In genomic region chr2:166148672-166149332, GRCm38 (mm10) we compare ENCODE assay signal across 10 mouse cellular contexts. TPM values are rescaled to one million over a fixed set of nuclear protein-coding genes. Genes with fewer than 3 reads are reported as not detected.
DNase-seq lines count a peak whose midpoint lies in the region; ATAC-seq and TF ChIP-seq lines count a peak whose summit lies in the region.
"Had no signal": no experiment of that assay in that cellular context is flagged by ENCODE, and none has a peak within 500 bp of the region (broad histone marks: within the 10 kb centered on the region; RNA-seq: fewer than 3 reads in every experiment).

No protein-coding gene starts in this region.

- no peak for TF ChIP-seq POLR2A in limb, embryonic 14.5 days (IDR thresholded peaks at IDR 0.05; ENCODE audit: borderline replicate concordance, extremely low read depth, insufficient read depth, insufficient read length)

- no peaks in the 10 kb centered on the region for H3K9me3 ChIP-seq in kidney, embryonic 16.5 days (ENCODE audit: low read length)
- H3K9me3 ChIP-seq in embryonic facial prominence, embryonic 15.5 days (replicated peaks): no peaks in the 10 kb centered on the region
- H3K9me3 ChIP-seq in limb, embryonic 14.5 days (ENCODE audit: control insufficient read depth, low read length): no peaks in the 10 kb centered on the region
- H3K9me3 ChIP-seq: liver, embryonic 15.5 days had no signal

- WGBS in kidney, embryonic 16.5 days: 32% methylated on average over 13 of the region's 13 CpGs
- 13% methylated on average over 13 of the region's 13 CpGs for WGBS in embryonic facial prominence, embryonic 15.5 days
- 10% methylated on average over 13 of the region's 13 CpGs for WGBS in limb, embryonic 14.5 days

- H3K36me3 ChIP-seq in kidney, embryonic 16.5 days (ENCODE audit: insufficient read depth, low read length): no peaks in the 10 kb centered on the region
- H3K36me3 ChIP-seq in embryonic facial prominence, embryonic 15.5 days: no peaks in the 10 kb centered on the region
- H3K36me3 ChIP-seq in limb, embryonic 14.5 days (ENCODE audit: control insufficient read depth, insufficient read depth, low read length): peaks cover 6% of the 10 kb centered on the region; the same call in 1 of the 2 replicates
- H3K36me3 ChIP-seq: liver, embryonic 15.5 days had no signal

- peak overlapping the region; percentile 7; the same call in 1 of the 2 replicates for H3K27ac ChIP-seq in kidney, embryonic 16.5 days (ENCODE audit: low read length)
- peak overlapping the region; percentile 82 for H3K27ac ChIP-seq in embryonic facial prominence, embryonic 15.5 days (replicated peaks)
- peak overlapping the region; percentile 82 for H3K27ac ChIP-seq in limb, embryonic 14.5 days (replicated peaks; ENCODE audit: low read depth, low read length)
- H3K27ac ChIP-seq: liver, embryonic 15.5 days had no signal

- no peak for DNase-seq in kidney, adult 11 months
- peak; percentile 80 for DNase-seq in embryo, embryonic 10 days (ENCODE audit: low spot score)
- DNase-seq in limb, embryonic 14.5 days (ENCODE audit: low spot score): peak; percentile 73
- DNase-seq in Muller cell, postnatal 12 days (ENCODE audit: inconsistent ontology term): no peak
- DNase-seq: kidney, postnatal 14 days had no signal

- ATAC-seq in kidney, embryonic 16.5 days (ENCODE audit: low FRiP score, low TSS enrichment): no peak
- peak; percentile 20; the same call in 1 of the 2 replicates for ATAC-seq in embryonic facial prominence, embryonic 15.5 days (ENCODE audit: insufficient number of reproducible peaks, low FRiP score, low TSS enrichment, low read depth)
- peak; percentile 51 for ATAC-seq in limb, embryonic 14.5 days (ENCODE audit: low FRiP score, low read depth)
- no peak for ATAC-seq in inflammation-experienced regulatory T-cells, adult 6 months
- ATAC-seq: Patski had no signal

- no peaks in the 10 kb centered on the region for H3K27me3 ChIP-seq in kidney, embryonic 16.5 days (ENCODE audit: insufficient read depth, low read length)
- H3K27me3 ChIP-seq in embryonic facial prominence, embryonic 15.5 days: no peaks in the 10 kb centered on the region
- H3K27me3 ChIP-seq in limb, embryonic 14.5 days (ENCODE audit: control insufficient read depth, insufficient read depth, low read length): no peaks in the 10 kb centered on the region
- H3K27me3 ChIP-seq: Patski had no signal

- no peak overlapping the region for H3K4me2 ChIP-seq in kidney, embryonic 16.5 days (replicated peaks; ENCODE audit: low read depth, low read length)
- peak overlapping the region; percentile 19 for H3K4me2 ChIP-seq in embryonic facial prominence, embryonic 15.5 days (replicated peaks)
- peak overlapping the region; percentile 14; the same call in 1 of the 2 replicates for H3K4me2 ChIP-seq in limb, embryonic 14.5 days (replicated peaks; ENCODE audit: low read depth, low read length, severe bottlenecking)
- H3K4me2 ChIP-seq: liver, embryonic 15.5 days had no signal

- H3K4me1 ChIP-seq in kidney, embryonic 16.5 days (ENCODE audit: insufficient read depth, low read length): peaks cover 84% of the 10 kb centered on the region
- H3K4me1 ChIP-seq in embryonic facial prominence, embryonic 15.5 days: peaks cover 88% of the 10 kb centered on the region
- H3K4me1 ChIP-seq in limb, embryonic 14.5 days (ENCODE audit: control insufficient read depth, insufficient read depth, low read length): peaks cover 98% of the 10 kb centered on the region

- no peak overlapping the region for H3K4me3 ChIP-seq in kidney, embryonic 16.5 days (ENCODE audit: low read length)
- H3K4me3 ChIP-seq in embryonic facial prominence, embryonic 15.5 days (replicated peaks): no peak overlapping the region
- no peak overlapping the region for H3K4me3 ChIP-seq in limb, embryonic 14.5 days (replicated peaks; ENCODE audit: low read length)
- H3K4me3 ChIP-seq: liver, embryonic 15.5 days had no signal

- no peak overlapping the region for H3K9ac ChIP-seq in kidney, embryonic 16.5 days (replicated peaks; ENCODE audit: low read length)
- no peak overlapping the region for H3K9ac ChIP-seq in embryonic facial prominence, embryonic 15.5 days
- H3K9ac ChIP-seq in limb, embryonic 14.5 days (ENCODE audit: low read depth, low read length, severe bottlenecking): no peak overlapping the region
- H3K9ac ChIP-seq: liver, embryonic 15.5 days had no signal

RNA-seq across cellular contexts. Expression of gene Sulf2, which starts 6.7 kb away (rescaled TPM):
- polyA plus RNA-seq in kidney, embryonic 16.5 days (2015; fragmentation: Nextera tagmentation; extraction: Ambion mirVana): 52.7 and 54.8 TPM in 2 replicates
- polyA plus RNA-seq in embryonic facial prominence, embryonic 15.5 days (2015; fragmentation: Nextera tagmentation; extraction: Ambion mirVana): 116 and 138 TPM in 2 replicates
- 294 and 361 TPM in 2 replicates for polyA plus RNA-seq in limb, embryonic 14.5 days (2012; rRNA removed)
- polyA plus RNA-seq in limb, embryonic 14.5 days (2014; fragmentation: Nextera tagmentation; extraction: Ambion mirVana): 200 and 235 TPM in 2 replicates
- polyA plus RNA-seq in inflammation-experienced regulatory T-cells, adult 6 months (2017; shearing (Covaris generic)): 1 to 10 TPM; 2.5 to 3.3 (median 2.8) TPM

Comparison
In these comparisons a context has a peak if more than half of its experiments do, and no peak if none do; other contexts are left out.
1. ATAC-seq: peak in embryonic facial prominence, embryonic 15.5 days (single experiment) and limb, embryonic 14.5 days (single experiment); none in kidney, embryonic 16.5 days (single experiment) and inflammation-experienced regulatory T-cells, adult 6 months (single experiment).
2. H3K27ac ChIP-seq: peak in every context shown above with its lines; median percentile 82 in embryonic facial prominence, embryonic 15.5 days; 82 in limb, embryonic 14.5 days; 7 in kidney, embryonic 16.5 days.
3. DNase-seq: peak in embryo, embryonic 10 days (single experiment) and limb, embryonic 14.5 days (single experiment); none in kidney, adult 11 months (single experiment) and Muller cell, postnatal 12 days (single experiment).
4. RNA of gene Sulf2, which starts 6.7 kb away (polyA plus RNA-seq): 200 to 361 TPM in limb, embryonic 14.5 days, 116 to 138 TPM in embryonic facial prominence, embryonic 15.5 days and 52.7 to 54.8 TPM in kidney, embryonic 16.5 days; 2.5 to 3.3 TPM in inflammation-experienced regulatory T-cells, adult 6 months; every median in the first group is over 10 times any median in the second.